Mouse (Mus musculus) urinary bladder, postnatal 10 days (tissue): ENCODE measurements around the gene Fbln2.

Experiments
- DNase-seq: peaks from one replicate; pipeline ENCODE4 v3.0.0; 2022; ENCODE audit warnings: low spot score

The Fbln2 gene

DNA sequence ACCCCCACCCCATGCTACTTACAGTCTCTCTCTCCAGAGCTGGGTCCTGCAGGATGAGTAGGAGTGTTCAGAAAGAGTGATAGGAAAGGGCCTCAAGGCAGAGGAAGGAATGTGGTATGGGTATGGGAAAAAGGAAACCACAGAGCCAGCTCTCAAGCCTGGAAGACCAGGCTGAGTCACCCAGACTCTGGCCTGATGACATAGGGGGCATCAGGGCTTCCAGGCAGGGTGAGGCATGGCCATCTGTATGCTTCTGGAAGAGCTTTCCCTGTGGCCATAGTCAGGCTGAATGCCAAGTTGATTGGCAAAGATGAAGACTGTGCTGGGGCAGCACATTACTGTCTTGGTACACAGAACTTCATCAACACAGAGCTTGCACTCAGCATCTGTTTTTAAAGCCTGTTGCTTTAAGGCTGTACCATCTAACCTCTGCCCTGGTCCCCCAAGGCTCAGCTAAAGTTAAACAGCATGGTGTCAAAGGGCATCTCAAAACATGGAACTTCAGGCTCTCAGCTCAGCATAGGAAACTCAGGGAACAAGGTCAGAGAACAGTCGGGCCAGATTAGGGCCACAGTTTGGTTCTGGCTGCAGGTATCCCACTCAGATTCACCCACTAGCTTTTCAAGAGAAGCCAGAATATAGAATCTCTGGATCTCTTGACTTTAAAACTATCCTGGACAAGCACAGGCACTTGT lies 19.3 kb upstream of the Fbln2 start:
- DNase-seq, result no peak

DNA sequence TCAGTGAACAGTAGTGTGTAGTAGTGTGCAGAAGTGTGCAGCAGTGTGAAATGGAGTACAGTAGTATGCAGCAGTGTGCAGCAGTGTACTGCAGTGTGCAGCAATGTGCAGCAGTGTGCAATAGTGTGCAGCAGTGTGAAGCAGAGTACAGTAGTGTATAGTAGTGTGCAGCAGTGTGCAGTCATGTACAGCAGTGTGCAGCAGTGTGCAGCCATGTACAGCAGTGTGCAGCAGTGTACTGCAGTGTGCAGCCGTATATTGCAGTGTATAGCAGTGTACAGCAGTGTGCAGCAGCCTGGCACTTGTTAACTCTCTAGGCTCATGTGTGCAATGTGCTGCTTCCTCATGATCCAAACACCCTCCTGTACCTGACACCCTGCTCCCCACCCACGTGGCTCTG lies 13.8 kb upstream of the Fbln2 start:
- DNase-seq, result no peak

DNA sequence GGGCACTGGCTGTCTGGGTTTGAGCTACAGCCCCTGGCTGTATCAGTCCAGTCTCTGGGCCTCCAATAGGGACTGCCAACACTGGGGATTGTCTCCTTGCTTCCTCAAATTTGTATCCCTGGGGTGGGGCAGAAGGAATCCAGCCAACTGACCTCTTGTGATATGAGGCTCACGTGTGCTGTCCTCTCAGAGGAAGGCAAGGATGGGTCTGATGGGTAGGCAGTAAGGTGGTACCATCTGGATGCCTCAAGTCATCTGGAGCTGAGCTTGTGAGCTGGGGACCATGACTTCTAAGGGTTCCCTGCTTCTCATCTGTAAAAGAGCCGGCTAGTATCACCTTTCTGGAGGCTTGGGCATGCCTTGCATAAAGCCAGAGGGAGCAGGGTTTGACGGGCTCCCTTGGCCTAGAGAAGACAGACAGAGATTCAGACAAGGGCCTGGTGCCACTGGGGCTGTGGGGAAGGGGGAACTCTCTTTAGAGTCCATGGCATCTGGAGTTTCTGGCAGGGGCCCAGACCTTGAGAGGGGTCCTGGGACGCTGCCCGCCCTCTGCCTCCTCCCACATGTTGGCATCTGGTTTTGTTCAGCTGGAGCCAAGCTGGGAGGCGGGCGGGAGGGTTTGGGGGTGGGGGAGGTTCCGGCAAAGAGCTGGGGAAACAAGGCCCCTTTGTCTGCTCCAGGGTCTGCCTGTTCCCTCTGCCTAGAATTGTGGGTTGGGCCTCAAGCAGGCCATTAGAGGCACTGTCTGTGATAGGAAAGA lies 11.6 kb upstream of the Fbln2 start:
- no peak for DNase-seq

DNA sequence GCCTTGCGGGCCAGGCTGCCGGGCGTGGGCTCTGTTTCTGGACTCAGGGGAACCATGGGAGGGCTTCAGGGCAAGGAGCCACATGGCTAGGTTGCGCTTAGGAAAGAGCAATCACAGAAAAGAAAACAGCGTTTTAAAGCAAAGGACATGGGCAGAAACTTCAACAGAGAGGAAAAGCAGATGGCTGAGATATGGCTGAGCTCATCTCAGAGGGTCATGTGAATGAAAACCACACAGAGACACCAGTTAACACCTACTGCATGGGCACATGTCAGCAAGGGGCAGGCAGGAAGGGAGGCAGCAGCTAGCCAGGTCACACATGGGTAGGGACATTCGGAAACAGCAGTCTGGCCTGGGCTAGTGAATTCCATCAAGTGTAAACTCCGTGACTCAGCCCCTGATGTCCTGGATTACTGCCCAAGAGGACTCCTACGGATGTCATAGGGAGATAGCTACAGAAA lies 10.3 kb upstream of the Fbln2 start:
- DNase-seq, result no peak

DNA sequence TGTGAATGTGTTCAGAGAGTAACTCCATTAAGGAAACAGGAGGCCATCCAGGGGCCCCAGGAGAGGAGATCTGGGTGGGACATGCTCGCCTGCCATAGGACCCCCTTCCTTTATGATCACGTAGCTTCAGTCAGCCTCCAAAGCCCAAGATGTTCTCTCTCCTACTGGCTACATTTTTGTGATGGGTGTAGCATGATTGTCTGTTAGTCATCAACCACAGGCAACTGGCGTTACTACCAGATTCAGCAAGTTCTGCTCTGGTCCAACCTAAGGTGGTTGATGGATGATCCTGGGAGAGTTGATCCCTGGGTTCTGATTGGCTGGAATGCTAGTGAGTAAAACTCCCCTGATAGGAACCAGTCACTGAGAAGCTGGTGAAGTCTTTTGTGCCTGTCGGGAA lies 9.7 kb upstream of the Fbln2 start:
- DNase-seq, result no peak

DNA sequence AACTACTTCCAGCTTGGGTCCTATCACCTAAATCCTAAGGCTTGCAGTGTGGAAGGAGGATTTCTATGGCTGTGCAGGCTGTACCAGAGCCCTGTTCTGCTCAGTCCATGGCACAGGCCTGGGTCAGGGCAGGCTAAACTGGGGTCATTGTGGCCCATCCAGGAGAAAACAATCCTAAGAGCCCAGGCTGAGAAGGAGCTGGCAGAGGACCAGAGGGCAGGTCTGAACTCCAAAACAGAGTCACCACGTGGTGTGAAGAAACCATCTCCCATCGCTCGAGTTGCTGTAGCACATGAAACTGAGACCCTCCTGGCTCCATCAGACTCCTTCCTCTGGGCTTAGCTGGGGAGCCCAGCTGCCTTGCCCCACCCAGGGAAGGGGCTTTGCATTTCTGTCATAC lies 6.9 kb upstream of the Fbln2 start:
- no peak for DNase-seq

DNA sequence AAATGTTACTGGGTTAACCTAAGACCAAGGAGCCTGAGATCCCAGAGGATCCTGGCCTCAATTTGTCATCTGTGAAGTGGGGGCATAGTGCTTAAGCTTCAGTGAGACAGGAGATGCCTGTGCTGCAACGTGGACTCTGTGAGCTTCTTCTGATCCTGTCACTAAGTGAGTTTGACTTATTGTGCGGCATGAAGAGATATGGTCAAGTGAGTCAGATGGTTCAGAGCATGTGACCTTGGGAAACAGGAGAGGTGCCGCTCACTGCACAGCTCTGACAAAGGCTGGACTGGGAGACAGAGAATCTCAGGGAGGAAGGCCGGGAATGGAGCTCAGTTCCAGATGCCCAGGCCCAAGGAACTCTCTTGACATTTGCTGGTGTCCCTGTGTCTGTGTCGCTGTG lies 6.5 kb upstream of the Fbln2 start:
- DNase-seq, result no peak

DNA sequence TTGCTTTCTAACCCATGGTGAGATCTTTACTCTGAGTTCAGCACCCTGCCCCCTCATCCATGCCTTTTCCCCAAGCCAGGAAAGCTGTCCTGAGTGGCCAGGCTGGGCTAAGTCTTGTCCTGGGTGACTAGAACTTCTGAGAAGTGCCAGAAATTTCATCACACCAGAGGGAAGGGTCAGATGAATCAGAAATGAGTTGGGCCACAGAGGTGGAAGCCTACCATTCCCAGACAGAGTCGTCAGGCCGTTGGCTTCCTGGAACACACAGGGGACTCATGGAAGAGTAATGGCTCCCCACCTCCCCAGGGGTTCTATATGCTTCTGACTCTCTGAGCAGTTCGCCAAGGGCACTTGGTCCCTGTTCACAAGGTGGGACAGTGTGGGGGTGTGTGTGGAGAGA lies 4.8 kb upstream of the Fbln2 start:
- DNase-seq, result no peak

DNA sequence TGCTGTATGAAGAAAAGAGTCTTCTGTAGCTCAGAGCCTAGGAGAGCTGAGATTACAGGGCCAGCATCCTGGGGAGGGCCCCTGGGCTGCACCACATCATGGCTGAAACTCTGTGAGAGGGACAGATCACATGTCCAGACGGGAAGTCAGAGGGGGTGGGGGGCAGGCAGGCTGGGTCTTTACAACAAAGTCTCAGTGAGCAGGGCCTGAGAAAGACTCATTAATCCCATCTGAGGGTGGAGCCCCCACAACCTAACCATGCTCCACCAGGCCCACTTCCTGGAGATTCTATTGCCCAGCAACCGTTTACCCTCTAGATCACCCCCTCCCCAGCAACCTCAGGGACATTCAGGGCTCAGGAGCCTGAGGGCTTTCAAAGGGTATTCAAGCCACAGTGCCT lies 2.5 kb upstream of the Fbln2 start:
- DNase-seq, result no peak

DNA sequence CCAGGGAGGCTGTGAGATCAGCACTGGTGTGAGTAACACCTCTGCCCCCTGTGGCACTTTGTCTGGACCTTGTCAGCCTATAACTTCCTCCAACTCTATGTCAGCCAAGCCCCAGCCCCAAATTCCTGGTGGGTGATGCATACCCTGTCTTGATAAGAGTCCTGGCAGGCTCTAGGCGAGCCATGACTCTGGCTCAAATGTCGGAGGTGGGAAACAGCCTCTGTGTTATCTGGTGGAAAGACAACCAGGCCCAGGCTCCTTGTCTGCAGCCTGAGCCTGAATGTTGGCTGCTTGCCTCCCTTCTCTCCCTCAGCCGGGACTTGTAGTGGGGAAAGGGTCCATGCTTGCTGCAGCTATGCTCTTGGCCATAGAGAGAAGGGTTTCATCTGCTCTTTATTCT lies 1.4 kb upstream of the Fbln2 start:
- no peak for DNase-seq

DNA sequence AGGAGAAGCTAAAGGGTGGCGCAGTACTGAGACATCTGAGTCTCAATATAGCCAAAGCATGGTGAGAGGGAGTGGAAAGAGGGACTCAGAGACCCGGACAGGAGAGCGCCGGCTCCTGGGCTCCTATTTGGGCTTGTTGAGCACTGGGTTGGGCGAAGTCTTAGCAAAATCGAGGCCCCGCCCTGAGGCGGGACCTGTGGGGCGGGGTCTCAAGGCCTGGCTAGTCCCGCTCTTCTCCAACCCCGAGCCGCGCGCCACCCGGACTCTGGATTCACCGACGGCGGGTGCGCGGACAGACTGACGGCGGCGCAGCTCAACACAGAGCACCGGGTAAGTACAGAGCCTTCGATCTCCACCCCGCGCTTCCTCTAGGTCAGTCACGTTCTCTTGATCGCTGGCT lies 316 bp downstream of the Fbln2 start:
- DNase-seq, result no peak

DNA sequence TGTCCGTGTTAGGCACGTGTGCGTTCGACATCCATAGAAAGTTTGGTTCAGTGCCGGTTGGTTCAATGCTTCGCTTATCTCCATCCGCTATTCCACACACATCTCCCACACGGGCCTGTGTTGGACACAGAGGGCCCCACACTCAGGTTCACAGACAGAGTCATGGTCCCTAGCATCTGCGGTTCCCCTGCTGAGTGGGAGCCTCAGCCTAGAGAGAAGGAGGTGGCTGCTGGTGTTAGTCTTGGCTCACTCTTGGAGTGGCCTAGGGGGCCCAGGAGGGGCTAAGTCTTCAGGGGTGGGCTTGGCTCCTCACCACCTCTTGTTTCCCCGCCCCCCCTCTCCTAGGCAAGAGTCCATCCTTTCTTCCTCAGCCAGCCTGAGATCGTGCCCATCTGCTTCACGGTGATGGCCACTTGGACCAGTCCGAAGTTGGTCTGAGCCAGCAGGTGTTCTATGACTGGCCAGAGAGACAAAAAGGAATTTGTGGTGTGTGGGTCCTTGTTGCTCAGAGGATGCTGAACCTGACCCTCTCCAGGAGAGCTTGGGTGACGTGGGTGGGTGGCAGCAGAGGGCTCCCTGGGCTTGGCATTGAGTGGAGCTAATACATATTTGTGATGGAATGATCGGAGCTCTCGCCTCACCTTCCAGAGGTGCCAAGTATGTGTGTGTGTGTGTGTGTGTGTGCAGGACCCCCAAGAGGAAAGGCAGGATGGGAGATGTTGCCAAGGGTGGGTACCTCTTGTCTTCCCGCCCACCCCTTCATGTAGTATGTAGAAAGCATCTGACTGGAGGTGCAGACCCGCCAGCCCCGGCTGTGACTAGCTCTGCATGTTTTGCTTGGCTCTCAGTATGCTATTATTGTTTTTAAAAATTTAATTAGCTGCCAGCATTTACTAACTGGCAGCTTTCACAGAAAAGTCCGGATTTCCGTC lies 1.3 kb downstream of the Fbln2 start:
- no peak for DNase-seq

DNA sequence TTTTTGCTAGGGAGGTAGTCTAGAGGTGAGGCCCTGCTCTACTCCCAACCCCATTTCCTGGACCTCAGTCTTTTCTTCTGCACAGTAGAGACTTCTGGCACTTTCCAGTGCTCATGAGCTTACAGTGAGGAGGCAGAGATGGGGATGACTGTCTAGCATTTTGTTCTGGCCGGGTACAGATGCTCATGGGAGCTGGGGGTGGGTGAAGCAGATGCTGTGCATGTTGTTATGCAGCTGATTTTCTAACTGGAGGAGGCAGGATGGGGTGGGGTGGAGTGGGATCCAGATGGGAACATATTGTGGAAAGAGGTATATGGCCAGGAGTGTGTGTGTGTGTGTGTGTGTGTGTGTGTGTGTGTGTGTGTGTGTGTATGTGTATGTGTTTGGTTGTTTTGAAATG lies 3.2 kb downstream of the Fbln2 start:
- DNase-seq, result no peak

DNA sequence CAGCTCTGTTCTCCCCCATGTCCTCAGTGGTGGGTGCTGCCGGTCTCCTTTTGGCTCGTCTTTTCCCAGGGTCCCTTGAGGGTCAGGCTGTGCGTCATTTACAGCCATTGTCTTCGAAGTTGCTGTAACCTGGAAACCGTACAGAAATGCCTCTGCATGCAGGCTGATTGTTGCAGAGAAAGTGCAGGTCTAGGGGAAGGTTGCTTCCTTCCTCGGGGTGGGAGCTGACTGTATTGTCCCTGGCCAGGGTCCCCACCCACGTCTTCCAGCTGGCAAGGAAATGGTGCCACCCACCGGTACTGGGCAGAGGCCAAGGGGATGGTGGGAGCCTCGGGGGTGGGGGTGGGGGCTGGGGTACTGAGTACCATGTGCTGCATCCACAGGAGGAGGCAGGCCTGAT lies 6.2 kb downstream of the Fbln2 start:
- DNase-seq, result no peak

DNA sequence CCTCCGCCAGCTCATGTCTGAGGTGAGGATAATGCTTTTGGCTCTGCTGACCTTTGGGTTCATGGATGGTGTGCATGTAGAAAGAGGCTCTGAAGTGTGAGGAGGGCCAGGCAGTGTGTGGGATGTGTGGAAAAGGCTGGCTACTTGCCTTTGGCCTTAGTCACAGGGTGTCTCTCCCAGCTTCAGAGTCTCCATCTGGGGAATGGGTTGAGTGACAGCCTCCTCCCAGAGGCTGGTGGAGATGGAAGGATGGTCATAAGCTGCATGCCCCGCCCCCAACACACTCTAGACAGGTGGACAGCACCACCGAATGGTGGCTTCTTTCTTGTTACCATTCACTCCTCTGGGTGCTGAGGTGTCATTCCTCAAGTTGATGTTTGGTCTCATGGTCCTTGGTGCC lies 6.6 kb downstream of the Fbln2 start:
- no peak for DNase-seq

DNA sequence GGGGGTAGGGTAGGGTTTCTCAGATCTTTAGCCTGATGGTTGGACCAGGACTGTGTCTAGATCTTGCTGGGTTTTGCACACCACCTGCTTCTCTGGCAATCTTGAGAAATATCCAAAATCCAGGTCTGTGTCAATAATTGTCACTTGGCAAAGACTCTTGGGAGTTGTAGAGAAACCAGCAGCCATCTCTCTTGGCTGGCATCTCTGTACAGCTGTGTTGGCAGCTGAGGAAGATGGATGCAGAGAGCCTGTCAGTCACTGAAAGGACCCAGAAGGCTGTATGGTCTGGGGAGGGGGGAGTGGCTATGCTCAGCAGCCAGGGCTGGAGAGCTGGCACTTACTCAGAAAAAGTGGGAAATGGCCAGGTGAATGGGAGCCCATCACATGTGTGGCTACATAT lies 7.8 kb downstream of the Fbln2 start:
- DNase-seq, result no peak

DNA sequence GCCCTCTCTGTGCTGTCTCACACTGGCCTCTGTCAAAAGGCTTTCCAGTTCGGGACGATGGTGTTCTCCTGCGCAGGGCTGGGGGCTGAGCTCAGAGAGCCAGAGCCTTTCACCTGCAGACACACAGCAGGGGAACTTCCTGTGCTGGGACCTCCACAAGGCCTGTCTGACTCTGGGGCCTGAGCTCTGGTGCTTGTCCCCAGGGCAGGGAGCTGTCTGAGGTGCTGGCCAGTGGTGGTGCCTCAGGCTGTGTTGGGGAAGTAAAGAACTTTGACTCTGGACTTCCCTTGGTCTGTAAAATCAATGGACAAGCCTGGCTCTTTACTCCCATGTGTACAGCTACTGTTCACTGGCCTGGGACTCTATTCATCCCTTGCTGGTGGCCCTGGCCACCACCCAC lies 8.8 kb downstream of the Fbln2 start:
- DNase-seq, result no peak

DNA sequence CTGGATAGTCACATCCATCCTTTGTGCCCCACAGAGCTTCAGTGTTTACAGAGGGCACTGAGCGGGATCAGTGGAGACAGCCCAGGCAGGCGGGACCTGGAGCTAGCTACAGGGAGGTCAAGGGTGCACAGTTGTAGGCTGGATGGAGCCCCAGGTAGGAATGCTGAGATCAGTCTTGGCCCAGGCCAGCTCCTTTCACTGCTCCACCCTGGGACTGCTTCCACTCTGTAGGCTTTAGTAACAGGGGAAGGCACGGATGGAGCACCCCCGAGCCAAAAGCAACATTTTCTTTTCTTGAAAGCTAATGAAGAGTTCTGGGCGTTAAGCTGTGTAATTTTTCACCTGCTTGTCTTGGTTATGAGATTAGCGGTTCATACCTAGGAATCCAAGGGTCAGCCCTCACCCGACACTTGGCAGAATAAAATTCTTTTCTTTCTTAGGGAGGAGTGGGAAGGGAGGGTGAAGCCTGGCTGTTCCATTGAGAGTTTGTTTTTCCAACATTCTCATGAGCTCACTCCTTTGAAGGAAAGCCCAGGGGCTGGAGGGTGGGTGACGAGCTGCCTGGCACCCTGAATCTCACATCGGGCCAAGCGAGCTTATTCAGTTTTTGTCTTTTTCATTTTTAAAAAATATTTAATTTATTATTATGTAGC lies 10.6 kb downstream of the Fbln2 start:
- DNase-seq, result no peak

DNA sequence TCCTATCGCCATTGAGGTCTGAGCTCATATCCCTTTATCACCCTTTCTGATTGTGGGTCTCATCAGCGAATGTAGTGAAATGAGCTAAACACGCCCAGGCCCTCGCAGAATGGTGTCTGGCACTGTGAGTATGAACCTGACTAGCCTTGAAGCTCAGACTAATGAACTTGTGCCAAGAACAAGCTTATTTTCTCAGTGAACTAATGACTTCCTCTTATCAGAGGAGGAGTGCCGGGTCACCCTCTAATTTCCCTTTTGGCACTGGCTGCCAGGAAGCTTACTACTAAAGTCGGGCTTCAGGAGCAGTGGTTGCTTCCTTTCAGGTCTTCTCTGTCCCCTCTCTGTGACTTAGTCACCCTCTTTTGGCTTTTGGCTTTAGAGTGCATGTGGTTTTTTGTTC lies 12.7 kb downstream of the Fbln2 start:
- DNase-seq, result no peak

DNA sequence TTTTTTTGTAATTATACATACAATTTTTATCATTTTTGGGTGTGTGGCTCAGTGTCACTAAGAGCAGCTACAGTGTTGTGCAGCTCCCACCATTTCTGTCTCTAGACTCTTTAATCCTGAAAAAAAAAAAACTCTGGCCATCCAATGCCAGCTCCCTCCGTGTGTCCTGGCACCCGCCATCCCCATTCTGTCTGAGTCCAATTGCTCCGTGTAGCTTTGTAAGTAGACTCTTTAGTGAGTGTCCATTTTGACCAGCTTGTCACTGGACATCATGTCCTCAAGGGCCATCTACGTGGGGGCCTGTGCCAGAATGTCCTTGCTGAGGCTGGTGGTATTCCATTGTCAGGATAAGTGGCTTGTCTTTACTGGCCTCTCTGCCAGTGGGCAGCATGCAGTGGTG lies 13.1 kb downstream of the Fbln2 start:
- no peak for DNase-seq

DNA sequence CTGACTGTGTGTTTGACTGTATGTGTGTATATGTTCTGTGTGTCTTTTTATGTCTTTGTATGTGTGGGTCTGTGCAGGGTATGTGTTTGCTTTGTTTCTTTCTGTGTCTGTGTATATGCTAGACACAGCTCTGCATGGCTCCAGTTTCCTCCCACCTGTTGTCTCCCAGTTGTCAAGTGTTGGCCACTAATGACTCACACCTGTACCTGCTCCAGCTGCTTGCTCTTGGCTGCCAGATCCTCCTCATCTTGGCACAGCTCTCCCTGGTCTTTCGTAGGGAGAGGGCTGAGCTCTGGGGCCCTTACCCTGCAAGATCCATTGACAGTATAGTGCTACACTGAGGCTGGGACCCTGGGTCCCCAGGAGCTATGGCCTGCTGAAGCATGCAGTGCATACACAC lies 13.8 kb downstream of the Fbln2 start:
- DNase-seq, result no peak

DNA sequence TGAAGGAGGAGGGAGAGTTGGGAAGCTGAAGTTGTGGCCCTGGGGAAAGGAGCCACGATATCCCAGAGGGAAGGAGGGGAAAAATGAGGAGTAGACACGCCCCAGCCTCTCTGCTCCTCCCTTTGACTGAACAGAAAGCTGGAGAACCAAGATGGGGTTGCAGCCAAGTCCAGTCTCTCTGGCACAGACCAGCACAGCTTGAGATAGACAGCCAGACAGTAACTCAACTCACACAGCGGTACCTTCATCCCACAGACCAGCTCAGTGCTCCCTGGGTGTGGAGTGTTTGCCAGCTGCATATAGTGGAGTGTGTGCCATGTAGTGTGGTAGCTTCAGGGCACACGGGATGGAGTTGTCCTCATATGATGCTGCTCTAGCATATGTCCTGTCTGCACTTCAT lies 16.7 kb downstream of the Fbln2 start:
- no peak for DNase-seq
